Mouse (Mus musculus): ENCODE measurements at regions not wholly inside any gene's neighbourhood (a gene's known extent, or its start where the extent isn't known, plus 50 kb on each side); places are given as distances from the start of the nearest gene placed in this dataset.
A peak's percentile ranks its signal among the peaks of the same experiment; 100 is the strongest.

DNA sequence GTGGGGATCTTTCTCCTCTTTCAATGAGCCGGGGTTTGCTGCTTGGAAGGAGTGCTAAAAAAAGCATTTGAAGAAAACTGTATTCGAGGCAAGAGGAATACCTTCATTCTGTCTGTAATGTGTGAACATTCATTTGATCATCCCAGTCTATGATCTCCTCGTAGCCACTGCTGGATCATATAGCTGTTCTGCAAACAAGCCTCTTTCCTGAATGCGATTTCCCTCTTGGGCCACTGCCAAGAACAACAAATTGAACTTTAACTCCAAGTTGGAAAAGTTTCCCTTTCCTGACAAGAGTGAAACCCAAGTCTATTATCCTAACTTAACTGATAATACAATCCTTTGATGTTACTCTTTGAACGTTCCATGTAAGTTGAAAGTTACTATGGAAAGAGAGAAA lies 108.4 kb upstream of the Gm9747 start:
- DNase-seq (ENCODE audit: low spot score) (peak; percentile 45), ATAC-seq (no peak)
- H3K4me3 ChIP-seq (ENCODE audit: low read depth, low read length) = no peak overlapping the region
- H3K4me1 ChIP-seq (ENCODE audit: insufficient read depth, low read depth, low read length) = no peaks in the 10 kb centered on the region
- TF ChIP-seq CTCF (IDR thresholded peaks at IDR 0.05) (no peak), EP300 (IDR thresholded peaks at IDR 0.05) (no peak)
- H3K27me3 ChIP-seq (replicated peaks; ENCODE audit: insufficient read depth, low read length) = no peaks in the 10 kb centered on the region
- H3K9me3 ChIP-seq (ENCODE audit: low read length) = no peaks in the 10 kb centered on the region
- WGBS = 5% methylated on average over 5 of the region's 5 CpGs
- no peak overlapping the region for H3K9ac ChIP-seq (replicated peaks; ENCODE audit: low read depth)
- no peak overlapping the region for H3K4me2 ChIP-seq (replicated peaks; ENCODE audit: low read depth, low read length)
- no peaks in the 10 kb centered on the region for H3K36me3 ChIP-seq (ENCODE audit: insufficient read depth, low read length)
- H3K27ac ChIP-seq (ENCODE audit: low read length) = no peak overlapping the region

DNA sequence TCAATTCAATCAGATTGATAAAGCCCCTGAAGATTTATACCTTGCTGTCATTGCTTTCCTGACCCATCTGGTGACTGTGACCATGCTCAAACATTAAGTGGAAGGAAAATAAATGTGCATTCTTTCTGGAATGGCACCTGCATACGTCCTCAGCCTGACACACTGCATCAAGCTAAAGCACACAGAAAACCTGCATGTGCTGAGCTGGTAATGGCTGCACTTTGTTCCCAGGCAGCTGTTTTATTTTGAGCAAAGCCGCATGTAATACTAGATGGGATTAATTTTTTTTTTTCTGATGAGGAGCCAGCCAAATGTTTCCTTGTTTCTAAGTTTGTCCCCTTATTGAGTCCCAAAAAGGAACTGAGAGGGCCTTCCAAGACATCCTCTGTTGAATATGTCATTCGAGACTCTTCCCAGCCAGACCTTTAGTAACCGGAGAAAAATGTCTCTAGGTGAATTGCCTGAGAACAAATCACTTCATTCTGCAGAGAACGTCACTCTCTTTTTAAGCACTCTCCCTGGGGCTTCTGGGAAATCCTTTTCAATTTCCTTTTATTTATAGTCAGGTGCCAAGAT lies 103.1 kb upstream of the Gm9747 start:
- 31% methylated on average over 5 of the region's 5 CpGs for WGBS

DNA sequence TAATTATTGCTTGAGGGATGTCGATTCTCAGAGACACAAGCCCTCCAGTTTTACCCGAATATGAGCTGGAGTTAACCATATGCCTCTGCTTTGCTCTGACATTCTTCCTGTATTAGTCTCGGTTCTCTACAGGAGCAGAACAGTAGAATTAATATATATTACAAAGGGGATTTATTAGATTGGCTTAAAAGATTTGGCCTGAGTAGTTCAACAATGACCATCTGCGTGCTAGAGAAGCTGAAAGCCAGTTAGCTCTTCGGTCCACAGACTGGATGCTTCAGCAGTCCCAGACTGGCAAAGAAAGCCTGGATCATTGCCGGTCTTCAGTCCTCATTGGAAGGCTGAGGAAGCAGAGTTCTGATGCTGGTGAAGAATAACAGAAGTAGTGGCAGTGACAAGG lies 100.4 kb upstream of the Gm9747 start:
- 84% methylated on average over 6 of the region's 6 CpGs for WGBS
- TF ChIP-seq EP300 (IDR thresholded peaks at IDR 0.05) (no peak), CTCF (IDR thresholded peaks at IDR 0.05) (no peak)
- Histone ChIP-seq H3K4me2 (replicated peaks; ENCODE audit: low read depth, low read length) (no peak overlapping the region), H3K27me3 (replicated peaks; ENCODE audit: insufficient read depth, low read length) (no peaks in the 10 kb centered on the region), H3K4me1 (ENCODE audit: insufficient read depth, low read depth, low read length) (no peaks in the 10 kb centered on the region), H3K4me3 (ENCODE audit: low read depth, low read length) (no peak overlapping the region), H3K36me3 (ENCODE audit: insufficient read depth, low read length) (no peaks in the 10 kb centered on the region), H3K9me3 (ENCODE audit: low read length) (no peaks in the 10 kb centered on the region), H3K9ac (replicated peaks; ENCODE audit: low read depth) (no peak overlapping the region), H3K27ac (ENCODE audit: low read length) (no peak overlapping the region)
- DNase-seq (ENCODE audit: low spot score) (no peak), ATAC-seq (no peak)

More for the DNA sequence above, 103.1 kb upstream of the Gm9747 start:
- Histone ChIP-seq H3K4me1 (ENCODE audit: insufficient read depth, low read depth, low read length) (no peaks in the 10 kb centered on the region), H3K27me3 (replicated peaks; ENCODE audit: insufficient read depth, low read length) (no peaks in the 10 kb centered on the region), H3K4me3 (ENCODE audit: low read depth, low read length) (no peak overlapping the region), H3K9ac (replicated peaks; ENCODE audit: low read depth) (no peak overlapping the region), H3K4me2 (replicated peaks; ENCODE audit: low read depth, low read length) (no peak overlapping the region), H3K9me3 (ENCODE audit: low read length) (no peaks in the 10 kb centered on the region), H3K27ac (ENCODE audit: low read length) (no peak overlapping the region), H3K36me3 (ENCODE audit: insufficient read depth, low read length) (no peaks in the 10 kb centered on the region)
- no peak for TF ChIP-seq EP300 (IDR thresholded peaks at IDR 0.05)
- ATAC-seq (no peak), DNase-seq (ENCODE audit: low spot score) (peak; percentile 9)

DNA sequence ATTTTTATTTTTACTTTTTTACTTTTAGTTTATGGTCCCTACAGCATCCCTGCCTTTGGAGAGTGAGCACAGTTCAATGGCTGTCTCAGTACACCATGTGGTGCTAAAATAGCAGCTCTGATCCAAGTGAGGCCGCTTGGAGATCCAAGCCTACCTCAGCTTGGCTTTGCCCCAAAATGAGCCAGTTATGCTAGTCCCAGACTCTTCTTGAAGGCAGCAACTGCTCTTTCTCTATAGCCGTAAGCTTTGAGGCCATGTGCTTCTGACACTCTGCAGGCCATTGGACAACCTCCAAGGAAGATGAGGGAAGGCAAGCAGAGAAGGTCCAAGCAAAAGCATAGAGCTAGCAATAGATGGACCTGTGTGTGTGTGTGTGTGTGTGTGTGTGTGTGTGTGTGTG lies 98.0 kb upstream of the Gm9747 start:
- Histone ChIP-seq H3K9me3 (ENCODE audit: low read length) (no peaks in the 10 kb centered on the region), H3K27ac (ENCODE audit: low read length) (no peak overlapping the region), H3K36me3 (ENCODE audit: insufficient read depth, low read length) (no peaks in the 10 kb centered on the region), H3K4me1 (ENCODE audit: insufficient read depth, low read depth, low read length) (no peaks in the 10 kb centered on the region), H3K4me3 (ENCODE audit: low read depth, low read length) (no peak overlapping the region), H3K4me2 (replicated peaks; ENCODE audit: low read depth, low read length) (no peak overlapping the region), H3K27me3 (replicated peaks; ENCODE audit: insufficient read depth, low read length) (no peaks in the 10 kb centered on the region), H3K9ac (replicated peaks; ENCODE audit: low read depth) (no peak overlapping the region)
- no peak for TF ChIP-seq CTCF (IDR thresholded peaks at IDR 0.05)
- no peak for ATAC-seq
- DNase-seq (ENCODE audit: low spot score) = no peak
- 80% methylated on average over 2 of the region's 2 CpGs for WGBS

DNA sequence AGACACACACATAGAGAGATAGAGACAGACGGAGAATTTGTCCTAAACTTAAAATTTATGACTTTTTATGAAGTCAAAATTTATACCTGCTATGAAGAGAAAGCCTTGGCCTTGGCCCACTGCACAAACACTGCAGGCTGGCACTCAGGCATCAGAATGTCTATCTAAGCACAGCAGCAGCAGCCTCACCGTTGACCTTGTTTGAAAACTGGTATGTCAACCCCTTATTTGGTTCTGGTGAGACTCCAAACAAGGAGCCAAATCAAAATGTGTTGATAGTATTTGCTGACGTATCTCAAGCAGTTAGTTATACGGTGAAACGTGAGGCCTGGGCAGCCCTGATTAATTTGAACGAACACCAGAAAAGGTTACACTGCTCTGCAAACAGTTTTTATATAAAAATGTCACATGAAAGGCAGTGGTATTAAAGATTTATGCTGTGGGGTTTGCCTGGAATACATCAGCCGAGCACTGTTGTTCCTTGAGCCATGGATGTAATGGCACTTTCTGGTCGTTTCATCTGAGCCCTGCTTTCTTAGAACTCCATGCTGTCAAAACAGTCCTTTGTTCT lies 97.1 kb upstream of the Gm9747 start:
- TF ChIP-seq EP300 (IDR thresholded peaks at IDR 0.05) = no peak
- TF ChIP-seq CTCF (IDR thresholded peaks at IDR 0.05) = no peak
- Histone ChIP-seq H3K9me3 (ENCODE audit: low read length) (no peaks in the 10 kb centered on the region), H3K4me1 (ENCODE audit: insufficient read depth, low read depth, low read length) (no peaks in the 10 kb centered on the region), H3K4me3 (ENCODE audit: low read depth, low read length) (no peak overlapping the region), H3K4me2 (replicated peaks; ENCODE audit: low read depth, low read length) (no peak overlapping the region), H3K36me3 (ENCODE audit: insufficient read depth, low read length) (no peaks in the 10 kb centered on the region), H3K27me3 (replicated peaks; ENCODE audit: insufficient read depth, low read length) (no peaks in the 10 kb centered on the region), H3K9ac (replicated peaks; ENCODE audit: low read depth) (no peak overlapping the region), H3K27ac (ENCODE audit: low read length) (no peak overlapping the region)
- ATAC-seq (no peak), DNase-seq (ENCODE audit: low spot score) (no peak)
- WGBS = 50% methylated on average over 8 of the region's 8 CpGs

DNA sequence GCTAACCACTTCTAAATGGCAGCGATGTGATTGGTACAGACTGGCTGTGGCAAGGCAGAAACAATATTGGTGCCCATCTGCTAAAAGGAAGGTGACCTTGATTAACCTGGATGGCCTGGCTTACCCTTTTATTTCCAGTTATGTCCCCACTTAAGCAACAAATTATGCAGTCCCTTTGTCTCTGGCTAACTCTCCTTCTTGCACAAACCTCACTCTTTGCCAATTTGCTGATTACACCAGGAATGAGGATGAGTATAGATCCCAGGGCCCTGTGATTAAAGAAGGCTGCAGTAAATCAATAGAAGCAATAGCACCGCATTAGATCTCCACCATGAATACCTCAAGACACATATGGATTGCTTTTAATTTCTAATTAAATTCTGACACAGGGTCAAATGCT lies 87.7 kb upstream of the Gm9747 start:
- TF ChIP-seq CTCF (IDR thresholded peaks at IDR 0.05) (no peak), EP300 (IDR thresholded peaks at IDR 0.05) (no peak)
- Histone ChIP-seq H3K27ac (ENCODE audit: low read length) (no peak overlapping the region), H3K4me2 (replicated peaks; ENCODE audit: low read depth, low read length) (no peak overlapping the region), H3K4me3 (ENCODE audit: low read depth, low read length) (no peak overlapping the region), H3K4me1 (ENCODE audit: insufficient read depth, low read depth, low read length) (no peaks in the 10 kb centered on the region), H3K27me3 (replicated peaks; ENCODE audit: insufficient read depth, low read length) (no peaks in the 10 kb centered on the region), H3K9me3 (ENCODE audit: low read length) (no peaks in the 10 kb centered on the region), H3K9ac (replicated peaks; ENCODE audit: low read depth) (no peak overlapping the region), H3K36me3 (ENCODE audit: insufficient read depth, low read length) (no peaks in the 10 kb centered on the region)
- 92% methylated on average over 2 of the region's 2 CpGs for WGBS
- ATAC-seq (no peak), DNase-seq (ENCODE audit: low spot score) (no peak)

Data from lung, postnatal 0 days (tissue).